Mouse (Mus musculus): ENCODE measurements around the gene Mmgt2. TPM values are rescaled to one million over a fixed set of nuclear protein-coding genes. Genes with fewer than 3 reads are reported as not detected.

Mmgt2 gene
- polyA plus RNA-seq, 1 experiment from 2014 or later = 49.0 TPM

DNA sequence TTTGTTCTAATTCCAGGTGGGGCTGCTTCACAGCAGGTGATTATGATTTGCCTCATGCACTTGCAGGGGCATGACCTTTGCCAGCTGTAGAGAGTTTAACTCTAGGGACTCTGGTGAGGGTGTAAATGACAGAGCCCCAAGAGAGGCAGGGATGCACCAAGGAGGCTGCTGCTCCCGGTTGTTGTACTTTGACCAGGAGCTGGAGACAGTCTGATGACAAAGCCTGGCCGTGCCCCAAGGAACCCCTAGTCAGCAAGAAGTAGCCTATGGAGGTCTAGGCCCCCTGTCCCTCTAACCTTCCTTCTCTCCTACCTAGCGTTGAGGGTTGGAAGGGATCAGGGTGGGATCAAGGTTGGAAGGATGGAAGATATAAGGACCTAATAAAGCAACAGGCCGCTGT is 33.0 kb upstream of the Mmgt2 start:
- H3K4me2 ChIP-seq (ENCODE audit: low read depth, low read length) = no peak overlapping the region
- H3K4me1 ChIP-seq (ENCODE audit: control insufficient read depth, insufficient read depth, low read length) = peaks cover 8% of the 10 kb centered on the region
- no peaks in the 10 kb centered on the region for H3K27me3 ChIP-seq (ENCODE audit: control insufficient read depth, insufficient read depth, low read length)
- no peak for ATAC-seq (replicated peaks; ENCODE audit: extremely low read depth, insufficient read depth, low FRiP score)
- H3K4me3 ChIP-seq (ENCODE audit: low read length) = no peak overlapping the region
- no peak overlapping the region for H3K9ac ChIP-seq (ENCODE audit: low read length)
- H3K27ac ChIP-seq (ENCODE audit: low read length) = no peak overlapping the region
- H3K36me3 ChIP-seq (ENCODE audit: control insufficient read depth, insufficient read depth) = peaks cover 24% of the 10 kb centered on the region
- no peaks in the 10 kb centered on the region for H3K9me3 ChIP-seq (replicated peaks; ENCODE audit: control insufficient read depth, low read length)
- 85% methylated on average over 4 of the region's 4 CpGs for WGBS

GRCm38 (mm10) chr11:62621079-62621478 is 27.4 kb upstream of the Mmgt2 start:
- peaks cover 19% of the 10 kb centered on the region for H3K4me1 ChIP-seq (ENCODE audit: control insufficient read depth, insufficient read depth, low read length)
- H3K9me3 ChIP-seq (replicated peaks; ENCODE audit: control insufficient read depth, low read length) = no peaks in the 10 kb centered on the region
- peaks cover 18% of the 10 kb centered on the region for H3K36me3 ChIP-seq (ENCODE audit: control insufficient read depth, insufficient read depth)
- ATAC-seq (replicated peaks; ENCODE audit: extremely low read depth, insufficient read depth, low FRiP score) = no peak
- no peaks in the 10 kb centered on the region for H3K27me3 ChIP-seq (ENCODE audit: control insufficient read depth, insufficient read depth, low read length)
- H3K4me3 ChIP-seq (ENCODE audit: low read length) = no peak overlapping the region
- H3K27ac ChIP-seq (ENCODE audit: low read length) = no peak overlapping the region
- no peak overlapping the region for H3K4me2 ChIP-seq (ENCODE audit: low read depth, low read length)
- no peak overlapping the region for H3K9ac ChIP-seq (ENCODE audit: low read length)
- WGBS = 86% methylated on average over 8 of the region's 8 CpGs

GRCm38 (mm10) chr11:62621586-62622283 is 26.7 kb upstream of the Mmgt2 start:
- 0 out of 2 replicates have a peak overlapping the region, but pooled peaks have one; percentile 4 for H3K27ac ChIP-seq (ENCODE audit: low read length)

DNA sequence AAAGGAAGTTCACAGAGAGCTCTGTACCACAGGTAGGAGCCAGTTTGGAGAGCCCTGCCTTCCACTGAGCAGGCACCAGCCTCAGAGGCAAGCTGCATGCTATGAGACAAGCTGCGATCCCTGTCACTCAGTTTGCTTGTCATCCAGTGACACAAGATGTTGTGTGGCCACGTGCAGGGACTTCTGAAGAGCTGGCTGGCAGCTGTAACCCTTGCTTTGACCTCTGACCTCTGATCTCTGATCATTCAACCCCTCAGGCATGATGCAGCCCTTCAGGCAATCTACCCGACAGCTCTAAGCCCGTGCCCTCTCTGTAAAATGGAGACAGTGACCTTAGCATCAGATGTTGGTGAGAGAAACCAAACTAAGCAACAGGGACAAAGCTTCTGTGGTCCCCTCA is 25.6 kb upstream of the Mmgt2 start:
- no peaks in the 10 kb centered on the region for H3K9me3 ChIP-seq (replicated peaks; ENCODE audit: control insufficient read depth, low read length)
- H3K4me1 ChIP-seq (ENCODE audit: control insufficient read depth, insufficient read depth, low read length) = peaks cover 23% of the 10 kb centered on the region
- H3K27me3 ChIP-seq (ENCODE audit: control insufficient read depth, insufficient read depth, low read length) = no peaks in the 10 kb centered on the region
- WGBS = 73% methylated on average over 4 of the region's 4 CpGs
- no peak for ATAC-seq (replicated peaks; ENCODE audit: extremely low read depth, insufficient read depth, low FRiP score)
- H3K9ac ChIP-seq (ENCODE audit: low read length) = no peak overlapping the region
- peaks cover 13% of the 10 kb centered on the region; the same call in 1 of the 2 replicates for H3K36me3 ChIP-seq (ENCODE audit: control insufficient read depth, insufficient read depth)
- H3K4me3 ChIP-seq (ENCODE audit: low read length) = no peak overlapping the region
- H3K27ac ChIP-seq (ENCODE audit: low read length) = no peak overlapping the region
- no peak overlapping the region for H3K4me2 ChIP-seq (ENCODE audit: low read depth, low read length)

More at GRCm38 (mm10) chr11:62621586-62622283, 26.7 kb upstream of the Mmgt2 start:
- Histone ChIP-seq H3K9ac (ENCODE audit: low read length) (no peak overlapping the region), H3K4me3 (ENCODE audit: low read length) (no peak overlapping the region), H3K27me3 (ENCODE audit: control insufficient read depth, insufficient read depth, low read length) (no peaks in the 10 kb centered on the region), H3K4me2 (ENCODE audit: low read depth, low read length) (no peak overlapping the region), H3K9me3 (replicated peaks; ENCODE audit: control insufficient read depth, low read length) (no peaks in the 10 kb centered on the region), H3K36me3 (ENCODE audit: control insufficient read depth, insufficient read depth) (peaks cover 21% of the 10 kb centered on the region), H3K4me1 (ENCODE audit: control insufficient read depth, insufficient read depth, low read length) (peaks cover 20% of the 10 kb centered on the region)
- 78% methylated on average over 4 of the region's 4 CpGs for WGBS
- ATAC-seq (replicated peaks; ENCODE audit: extremely low read depth, insufficient read depth, low FRiP score) = no peak

- Histone ChIP-seq H3K4me3 (ENCODE audit: low read length) (no peak overlapping the region), H3K27ac (ENCODE audit: low read length) (peak overlapping the region; percentile 30), H3K27me3 (ENCODE audit: control insufficient read depth, insufficient read depth, low read length) (no peaks in the 10 kb centered on the region), H3K9me3 (replicated peaks; ENCODE audit: control insufficient read depth, low read length) (no peaks in the 10 kb centered on the region), H3K4me2 (ENCODE audit: low read depth, low read length) (no peak overlapping the region), H3K36me3 (ENCODE audit: control insufficient read depth, insufficient read depth) (0 out of 2 replicates have a peak, but pooled peaks cover 5% of the 10 kb centered on the region), H3K9ac (ENCODE audit: low read length) (no peak overlapping the region), H3K4me1 (ENCODE audit: control insufficient read depth, insufficient read depth, low read length) (peaks cover 38% of the 10 kb centered on the region)
- ATAC-seq (replicated peaks; ENCODE audit: extremely low read depth, insufficient read depth, low FRiP score) = peak; percentile 34
- WGBS = 32% methylated on average over 10 of the region's 10 CpGs
These were observed 23.8 kb upstream of the Mmgt2 start for GRCm38 (mm10) chr11:62624341-62625291.

GRCm38 (mm10) chr11:62629352-62630224 is 18.9 kb upstream of the Mmgt2 start:
- Histone ChIP-seq H3K4me1 (ENCODE audit: control insufficient read depth, insufficient read depth, low read length) (peaks cover 54% of the 10 kb centered on the region), H3K9ac (ENCODE audit: low read length) (peak overlapping the region; percentile 32; the same call in 1 of the 2 replicates), H3K36me3 (ENCODE audit: control insufficient read depth, insufficient read depth) (0 out of 2 replicates have a peak, but pooled peaks cover 5% of the 10 kb centered on the region), H3K4me3 (ENCODE audit: low read length) (no peak overlapping the region), H3K9me3 (replicated peaks; ENCODE audit: control insufficient read depth, low read length) (no peaks in the 10 kb centered on the region), H3K4me2 (ENCODE audit: low read depth, low read length) (peak overlapping the region; percentile 36), H3K27me3 (ENCODE audit: control insufficient read depth, insufficient read depth, low read length) (no peaks in the 10 kb centered on the region), H3K27ac (ENCODE audit: low read length) (peak overlapping the region; percentile 41; the same call in 1 of the 2 replicates)
- ATAC-seq (replicated peaks; ENCODE audit: extremely low read depth, insufficient read depth, low FRiP score) = no peak
- 9% methylated on average over 9 of the region's 9 CpGs for WGBS

GRCm38 (mm10) chr11:62630225-62630821 is 18.1 kb upstream of the Mmgt2 start:
- no peaks in the 10 kb centered on the region for H3K27me3 ChIP-seq (ENCODE audit: control insufficient read depth, insufficient read depth, low read length)
- H3K9ac ChIP-seq (ENCODE audit: low read length) = peak overlapping the region; percentile 32
- 3% methylated on average over 11 of the region's 11 CpGs for WGBS
- H3K4me2 ChIP-seq (ENCODE audit: low read depth, low read length) = peak overlapping the region; percentile 36
- no peaks in the 10 kb centered on the region for H3K9me3 ChIP-seq (replicated peaks; ENCODE audit: control insufficient read depth, low read length)
- H3K27ac ChIP-seq (ENCODE audit: low read length) = peak overlapping the region; percentile 26; the same call in 1 of the 2 replicates
- 0 out of 2 replicates have a peak, but pooled peaks cover 5% of the 10 kb centered on the region for H3K36me3 ChIP-seq (ENCODE audit: control insufficient read depth, insufficient read depth)
- peaks cover 54% of the 10 kb centered on the region for H3K4me1 ChIP-seq (ENCODE audit: control insufficient read depth, insufficient read depth, low read length)
- ATAC-seq (replicated peaks; ENCODE audit: extremely low read depth, insufficient read depth, low FRiP score) = 0 out of 2 replicates have a peak, but pooled peaks have one; percentile 26
- no peak overlapping the region for H3K4me3 ChIP-seq (ENCODE audit: low read length)

DNA sequence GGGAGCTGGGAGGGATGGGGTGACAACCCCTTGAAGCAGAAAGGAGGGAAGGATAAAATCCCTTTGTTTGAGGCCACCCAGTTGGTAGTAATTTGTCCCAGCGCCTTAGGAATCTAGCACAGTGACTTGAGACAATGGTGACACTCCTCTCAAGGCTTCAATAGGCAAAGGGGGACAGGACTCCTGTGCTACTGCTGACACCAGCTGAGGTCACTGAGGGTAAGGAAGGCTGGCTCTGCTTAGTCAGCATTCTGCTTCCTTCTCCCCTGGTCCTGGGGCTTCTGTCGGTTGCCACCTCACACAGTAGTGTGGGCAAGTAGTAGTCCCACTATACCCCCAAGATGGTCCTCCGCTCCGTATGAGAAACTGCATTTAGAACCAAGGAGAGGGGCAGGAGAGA is 17.3 kb upstream of the Mmgt2 start:
- 52% methylated on average over 4 of the region's 4 CpGs for WGBS
- Histone ChIP-seq H3K9me3 (replicated peaks; ENCODE audit: control insufficient read depth, low read length) (no peaks in the 10 kb centered on the region), H3K4me1 (ENCODE audit: control insufficient read depth, insufficient read depth, low read length) (peaks cover 57% of the 10 kb centered on the region), H3K27me3 (ENCODE audit: control insufficient read depth, insufficient read depth, low read length) (no peaks in the 10 kb centered on the region), H3K4me3 (ENCODE audit: low read length) (no peak overlapping the region), H3K36me3 (ENCODE audit: control insufficient read depth, insufficient read depth) (0 out of 2 replicates have a peak, but pooled peaks cover 5% of the 10 kb centered on the region), H3K9ac (ENCODE audit: low read length) (no peak overlapping the region), H3K27ac (ENCODE audit: low read length) (no peak overlapping the region), H3K4me2 (ENCODE audit: low read depth, low read length) (no peak overlapping the region)
- ATAC-seq (replicated peaks; ENCODE audit: extremely low read depth, insufficient read depth, low FRiP score) = no peak
